Mouse (Mus musculus): ENCODE measurements around the gene Atf6b. TPM values are rescaled to one million over a fixed set of nuclear protein-coding genes. Genes with fewer than 3 reads are reported as not detected.

Atf6b gene
- polyA plus RNA-seq, 1 experiment from 2014 or later = 62.0 TPM

DNA sequence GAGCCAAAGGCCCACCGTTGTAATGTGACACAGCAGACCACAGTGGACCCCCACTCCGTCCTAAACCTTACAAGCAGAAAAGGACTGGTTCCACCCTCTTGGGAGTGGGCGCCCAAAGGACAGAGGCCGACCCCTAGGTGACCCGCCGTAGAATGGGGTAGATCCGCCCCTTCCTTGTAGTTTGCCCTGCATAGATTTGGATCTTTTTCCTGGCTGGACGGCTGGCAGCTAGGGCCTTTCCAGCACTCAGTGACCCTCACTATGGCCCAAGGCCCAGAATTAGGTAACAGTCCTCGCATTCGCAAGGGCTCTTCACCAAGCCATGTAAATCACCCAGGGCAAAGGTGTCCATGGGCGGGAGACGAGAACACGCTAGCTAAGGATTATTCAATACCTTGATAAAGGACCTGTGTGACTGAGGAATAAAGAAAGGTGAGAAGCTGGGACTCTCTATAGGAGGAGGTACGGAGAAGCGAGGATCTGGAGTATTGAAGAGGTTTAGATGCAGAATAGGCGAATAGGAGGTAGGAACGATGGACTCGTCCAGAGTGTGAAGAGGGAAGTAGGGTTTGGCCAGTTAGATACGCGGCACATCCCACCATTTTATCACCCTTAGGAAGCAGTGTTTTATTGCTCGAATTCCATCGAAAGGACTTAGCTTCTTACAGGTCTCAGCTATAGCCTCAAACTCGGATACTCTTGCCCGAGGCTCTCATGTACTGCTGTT is 42.3 kb upstream of the Atf6b start:
- no peaks in the 10 kb centered on the region for H3K9me3 ChIP-seq (replicated peaks; ENCODE audit: low read length)
- peaks cover 18% of the 10 kb centered on the region for H3K4me1 ChIP-seq (replicated peaks; ENCODE audit: insufficient read depth, low read length)
- 9% methylated on average over 24 of the region's 24 CpGs for WGBS
- DNase-seq (ENCODE audit: low spot score) (no peak), ATAC-seq (replicated peaks; ENCODE audit: low FRiP score, low read depth) (peak; percentile 0; the same call in 1 of the 2 replicates)
- H3K27me3 ChIP-seq (ENCODE audit: insufficient read depth, low read length) = no peaks in the 10 kb centered on the region
- H3K4me3 ChIP-seq (replicated peaks; ENCODE audit: low read depth, low read length) = peak overlapping the region; percentile 88; the same call in 1 of the 2 replicates
- H3K27ac ChIP-seq = peak overlapping the region; percentile 89
- H3K36me3 ChIP-seq (ENCODE audit: insufficient read depth, low read length) = peaks cover 9% of the 10 kb centered on the region
- no peak for TF ChIP-seq CTCF (IDR thresholded peaks at IDR 0.05; ENCODE audit: low read depth)
- peak overlapping the region; percentile 31; the same call in 1 of the 2 replicates for H3K9ac ChIP-seq (ENCODE audit: low read depth, low read length)
- peak overlapping the region; percentile 92 for H3K4me2 ChIP-seq (ENCODE audit: low read length)

DNA sequence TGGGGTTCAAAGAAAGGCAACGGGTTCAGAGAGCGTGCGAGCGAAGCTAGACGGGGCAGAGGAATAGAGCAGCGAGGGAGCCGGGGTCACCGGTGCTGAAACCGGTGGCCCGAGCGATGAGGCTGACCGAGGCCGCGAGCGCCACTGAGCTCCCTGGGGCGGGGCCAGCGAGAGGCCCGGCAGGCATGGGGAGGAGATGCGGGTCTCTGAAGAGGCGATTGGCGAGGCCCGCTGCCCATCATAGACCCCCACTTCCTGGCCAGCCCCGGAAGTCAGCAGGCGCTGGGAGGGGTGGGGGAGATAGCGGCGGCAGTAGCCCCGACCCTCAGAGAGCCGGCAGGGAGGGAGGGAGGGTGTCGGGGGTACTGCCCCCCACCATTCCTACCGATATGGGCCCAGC is 41.3 kb upstream of the Atf6b start:
- H3K4me1 ChIP-seq (replicated peaks; ENCODE audit: insufficient read depth, low read length) = peaks cover 18% of the 10 kb centered on the region
- TF ChIP-seq CTCF (IDR thresholded peaks at IDR 0.05; ENCODE audit: low read depth) = no peak
- peak overlapping the region; percentile 88 for H3K4me3 ChIP-seq (replicated peaks; ENCODE audit: low read depth, low read length)
- no peaks in the 10 kb centered on the region for H3K27me3 ChIP-seq (ENCODE audit: insufficient read depth, low read length)
- peak overlapping the region; percentile 92 for H3K4me2 ChIP-seq (ENCODE audit: low read length)
- peak overlapping the region; percentile 95 for H3K9ac ChIP-seq (ENCODE audit: low read depth, low read length)
- peaks cover 7% of the 10 kb centered on the region; the same call in 1 of the 2 replicates for H3K36me3 ChIP-seq (ENCODE audit: insufficient read depth, low read length)
- ATAC-seq (replicated peaks; ENCODE audit: low FRiP score, low read depth) (peak; percentile 33), DNase-seq (ENCODE audit: low spot score) (peak; percentile 97)
- H3K27ac ChIP-seq = peak overlapping the region; percentile 89
- under 1% methylated on average over 30 of the region's 30 CpGs for WGBS
- no peaks in the 10 kb centered on the region for H3K9me3 ChIP-seq (replicated peaks; ENCODE audit: low read length)

DNA sequence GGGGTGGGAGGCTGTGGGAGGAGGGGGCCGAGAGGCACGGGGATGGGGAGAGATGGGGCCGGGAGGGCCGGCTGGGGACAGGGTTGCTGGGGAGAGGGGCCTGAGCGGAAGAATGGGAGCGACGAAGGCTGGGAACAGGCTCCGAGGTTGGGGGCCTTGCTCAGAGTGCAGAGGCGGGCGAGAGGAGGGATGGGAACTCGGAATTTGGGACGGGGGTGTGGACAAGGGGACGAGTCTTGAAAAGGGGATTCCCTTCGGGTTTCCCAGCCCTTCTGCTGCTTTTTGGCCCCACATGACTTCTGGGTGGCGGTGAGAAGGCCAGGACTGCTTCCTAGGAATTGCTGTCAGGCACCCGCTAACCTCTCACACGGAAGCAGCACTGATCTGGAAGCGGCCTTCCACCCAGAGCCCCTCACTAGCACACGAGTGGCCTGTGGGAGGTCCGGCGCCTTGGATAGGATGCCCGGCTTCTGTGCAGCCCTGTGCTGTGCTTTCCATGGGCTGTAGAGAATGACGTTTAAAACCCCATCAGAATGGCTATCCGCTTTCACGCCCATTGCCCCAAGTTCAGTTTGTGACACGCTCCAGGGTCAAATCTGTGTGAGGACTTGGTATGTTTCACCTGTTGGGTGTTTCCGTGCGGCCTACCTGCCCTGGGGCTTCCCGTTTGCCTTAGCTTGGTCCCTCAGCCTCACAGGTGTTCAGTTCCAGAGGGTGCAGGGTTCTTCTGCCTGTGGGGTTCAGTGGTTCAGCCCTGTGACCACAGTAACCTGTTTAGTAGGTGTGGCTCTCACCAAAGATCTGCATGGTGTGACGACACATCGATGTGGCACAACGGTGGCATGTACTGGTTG is 40.5 kb upstream of the Atf6b start:
- H3K9ac ChIP-seq (ENCODE audit: low read depth, low read length) = peak overlapping the region; percentile 95
- H3K36me3 ChIP-seq (ENCODE audit: insufficient read depth, low read length) = peaks cover 11% of the 10 kb centered on the region
- no peak for TF ChIP-seq CTCF (IDR thresholded peaks at IDR 0.05; ENCODE audit: low read depth)
- DNase-seq (ENCODE audit: low spot score) = peak; percentile 50
- peak overlapping the region; percentile 92 for H3K4me2 ChIP-seq (ENCODE audit: low read length)
- H3K4me3 ChIP-seq (replicated peaks; ENCODE audit: low read depth, low read length) = peak overlapping the region; percentile 88
- H3K9me3 ChIP-seq (replicated peaks; ENCODE audit: low read length) = no peaks in the 10 kb centered on the region
- no peaks in the 10 kb centered on the region for H3K27me3 ChIP-seq (ENCODE audit: insufficient read depth, low read length)
- WGBS = 9% methylated on average over 29 of the region's 32 CpGs
- peak overlapping the region; percentile 89 for H3K27ac ChIP-seq
- peaks cover 18% of the 10 kb centered on the region for H3K4me1 ChIP-seq (replicated peaks; ENCODE audit: insufficient read depth, low read length)
- no peak for ATAC-seq (replicated peaks; ENCODE audit: low FRiP score, low read depth)

DNA sequence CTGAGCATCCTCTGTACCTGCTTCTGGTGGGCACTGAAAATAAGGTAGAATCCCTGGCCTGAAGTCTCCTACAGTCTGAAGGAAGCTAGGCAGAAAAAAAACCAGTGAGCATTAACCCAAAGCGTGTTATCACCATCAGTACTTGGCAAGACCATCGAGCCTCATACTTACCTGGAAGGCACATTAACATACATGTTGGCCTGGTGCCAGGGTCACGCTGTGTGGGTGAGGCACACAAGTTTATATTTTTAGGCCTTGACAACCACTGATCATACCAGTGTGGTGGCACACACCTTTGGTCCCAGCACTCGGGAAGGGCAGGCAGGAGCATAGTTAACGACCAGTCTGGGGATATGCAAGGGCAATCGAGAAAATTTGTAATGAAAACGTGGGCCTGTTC is 38.9 kb upstream of the Atf6b start:
- peaks cover 16% of the 10 kb centered on the region for H3K4me1 ChIP-seq (replicated peaks; ENCODE audit: insufficient read depth, low read length)
- TF ChIP-seq CTCF (IDR thresholded peaks at IDR 0.05; ENCODE audit: low read depth) = no peak
- no peak overlapping the region for H3K4me3 ChIP-seq (replicated peaks; ENCODE audit: low read depth, low read length)
- 60% methylated on average over 7 of the region's 7 CpGs for WGBS
- H3K36me3 ChIP-seq (ENCODE audit: insufficient read depth, low read length) = peaks cover 22% of the 10 kb centered on the region
- H3K27ac ChIP-seq = peak overlapping the region; percentile 62
- ATAC-seq (replicated peaks; ENCODE audit: low FRiP score, low read depth) (no peak), DNase-seq (ENCODE audit: low spot score) (no peak)
- no peaks in the 10 kb centered on the region for H3K27me3 ChIP-seq (ENCODE audit: insufficient read depth, low read length)
- H3K4me2 ChIP-seq (ENCODE audit: low read length) = no peak overlapping the region
- peak overlapping the region; percentile 18; the same call in 1 of the 2 replicates for H3K9ac ChIP-seq (ENCODE audit: low read depth, low read length)
- no peaks in the 10 kb centered on the region for H3K9me3 ChIP-seq (replicated peaks; ENCODE audit: low read length)

DNA sequence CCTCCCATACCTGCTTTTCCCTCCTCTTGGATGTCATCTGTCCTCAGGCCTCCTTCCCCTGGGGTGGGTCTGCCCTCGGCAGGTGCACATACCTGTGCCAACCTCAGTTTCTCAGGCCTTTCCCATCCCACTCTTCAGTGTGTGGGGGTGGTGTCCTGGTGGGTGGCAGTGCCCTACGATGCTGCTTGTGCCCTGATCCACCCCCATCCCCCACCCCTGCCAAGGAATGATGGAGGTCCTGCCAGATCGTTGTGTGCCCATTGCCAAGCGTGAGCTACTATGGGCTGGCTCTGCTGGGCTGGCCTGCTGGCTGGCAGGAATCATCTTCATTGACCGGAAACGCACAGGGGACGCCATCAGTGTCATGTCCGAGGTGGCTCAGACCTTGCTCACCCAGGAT is 35.9 kb upstream of the Atf6b start:
- no peak for ATAC-seq (replicated peaks; ENCODE audit: low FRiP score, low read depth)
- TF ChIP-seq CTCF (IDR thresholded peaks at IDR 0.05; ENCODE audit: low read depth) = no peak
- Histone ChIP-seq H3K36me3 (ENCODE audit: insufficient read depth, low read length) (peaks cover 42% of the 10 kb centered on the region), H3K9ac (ENCODE audit: low read depth, low read length) (no peak overlapping the region), H3K9me3 (replicated peaks; ENCODE audit: low read length) (no peaks in the 10 kb centered on the region), H3K4me2 (ENCODE audit: low read length) (no peak overlapping the region), H3K27ac (no peak overlapping the region), H3K4me3 (replicated peaks; ENCODE audit: low read depth, low read length) (no peak overlapping the region), H3K27me3 (ENCODE audit: insufficient read depth, low read length) (no peaks in the 10 kb centered on the region), H3K4me1 (replicated peaks; ENCODE audit: insufficient read depth, low read length) (peaks cover 16% of the 10 kb centered on the region; the same call in 1 of the 2 replicates)
- DNase-seq (ENCODE audit: low spot score) = no peak
- 87% methylated on average over 8 of the region's 8 CpGs for WGBS

DNA sequence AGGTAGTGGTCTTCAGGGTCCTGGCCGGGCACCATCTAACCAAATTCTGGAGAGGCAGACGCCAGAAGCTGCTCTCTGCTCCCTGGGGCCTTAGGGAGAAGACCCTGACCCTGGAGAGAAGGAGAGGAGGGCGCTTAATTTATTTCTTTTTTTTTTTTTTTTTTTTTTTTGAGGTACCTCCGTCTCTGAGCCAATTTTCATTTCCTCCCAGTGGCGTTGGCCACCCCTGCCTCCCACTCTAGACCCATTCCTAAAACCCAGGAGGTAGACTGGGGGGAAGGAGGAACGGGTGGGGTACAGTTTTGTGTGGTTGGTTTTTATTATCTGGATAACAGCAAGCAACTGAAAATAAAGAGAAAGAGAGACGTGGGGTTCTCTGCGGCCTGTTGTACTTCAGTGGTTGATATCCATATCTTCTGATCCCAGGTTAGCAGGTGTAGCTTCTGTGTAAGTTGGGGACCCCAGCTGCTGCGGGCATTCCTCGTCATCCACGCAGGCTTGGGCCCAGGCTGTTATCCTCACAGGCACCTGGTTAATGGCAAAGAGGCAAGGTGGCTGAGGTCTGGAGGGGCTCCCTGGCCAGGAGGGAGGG is 33.8 kb upstream of the Atf6b start:
- 0 out of 2 replicates have a peak, but pooled peaks cover 5% of the 10 kb centered on the region for H3K4me1 ChIP-seq (replicated peaks; ENCODE audit: insufficient read depth, low read length)
- ATAC-seq (replicated peaks; ENCODE audit: low FRiP score, low read depth) (no peak), DNase-seq (ENCODE audit: low spot score) (no peak)
- H3K36me3 ChIP-seq (ENCODE audit: insufficient read depth, low read length) = peaks cover 51% of the 10 kb centered on the region
- H3K27me3 ChIP-seq (ENCODE audit: insufficient read depth, low read length) = no peaks in the 10 kb centered on the region
- no peak overlapping the region for H3K4me3 ChIP-seq (replicated peaks; ENCODE audit: low read depth, low read length)
- WGBS = 78% methylated on average over 10 of the region's 11 CpGs
- TF ChIP-seq CTCF (IDR thresholded peaks at IDR 0.05; ENCODE audit: low read depth) = no peak
- H3K27ac ChIP-seq = no peak overlapping the region; the same call in 1 of the 2 replicates
- H3K4me2 ChIP-seq (ENCODE audit: low read length) = no peak overlapping the region
- H3K9me3 ChIP-seq (replicated peaks; ENCODE audit: low read length) = no peaks in the 10 kb centered on the region
- no peak overlapping the region for H3K9ac ChIP-seq (ENCODE audit: low read depth, low read length)

All from kidney, postnatal 0 days (tissue).